Comparison of ENCODE assay signal across 31 mouse cellular contexts in genomic region chr14:120265886-120266285, GRCm38 (mm10).
"Had no signal": no experiment of that assay in that cellular context is flagged by ENCODE, and none has a peak within 500 bp of the region (broad histone marks: within the 10 kb centered on the region; RNA-seq: fewer than 3 reads in every experiment).

No protein-coding gene starts in this region.

- H3K9ac ChIP-seq: limb, embryonic 12.5 days; limb, embryonic 13.5 days; limb, embryonic 15.5 days; liver, embryonic 12.5 days; liver, embryonic 13.5 days; liver, embryonic 14.5 days; liver, embryonic 15.5 days; liver, postnatal 0 days; lung, embryonic 14.5 days; lung, embryonic 15.5 days; midbrain, embryonic 12.5 days; midbrain, embryonic 13.5 days; neural tube, embryonic 12.5 days; neural tube, embryonic 13.5 days had no signal

- DNase-seq: left cerebral cortex, postnatal 4 days; liver, embryonic 13.5 days; liver, postnatal 0 days; lung, adult 18-20 months; lung, adult 2 months; lung, embryonic 14.5 days; lung, postnatal 10 days; lung, postnatal 14 days; lung, postnatal 36 days; lung, postnatal 4 days; midbrain, embryonic 14.5 days had no signal

- H3K27ac ChIP-seq: left cerebral cortex, adult 2 months; limb, embryonic 10.5 days; limb, embryonic 12.5 days; limb, embryonic 13.5 days; limb, embryonic 15.5 days; liver, embryonic 12.5 days; liver, embryonic 13.5 days; liver, embryonic 14.5 days; liver, embryonic 15.5 days; lung, embryonic 15.5 days; macrophage; midbrain, embryonic 10.5 days; midbrain, embryonic 12.5 days; midbrain, embryonic 13.5 days; neural tube, embryonic 12.5 days; neural tube, embryonic 13.5 days had no signal

- H3K9me3 ChIP-seq: limb, embryonic 10.5 days; limb, embryonic 12.5 days; limb, embryonic 13.5 days; limb, embryonic 15.5 days; liver, embryonic 12.5 days; liver, embryonic 13.5 days; liver, embryonic 15.5 days; lung, embryonic 15.5 days; megakaryocyte, embryonic 14.5 days; midbrain, embryonic 10.5 days; midbrain, embryonic 12.5 days; midbrain, embryonic 13.5 days; neural tube, embryonic 12.5 days; neural tube, embryonic 13.5 days had no signal

- ATAC-seq: liver, embryonic 12.5 days; liver, postnatal 0 days; lung, postnatal 0 days; midbrain, embryonic 13.5 days; midbrain, embryonic 16.5 days had no signal

- H3K4me3 ChIP-seq: left cerebral cortex, adult 2 months; limb, embryonic 10.5 days; limb, embryonic 12.5 days; limb, embryonic 13.5 days; limb, embryonic 15.5 days; liver, embryonic 12.5 days; liver, embryonic 13.5 days; liver, embryonic 15.5 days; lung, embryonic 15.5 days; megakaryocyte, embryonic 14.5 days; midbrain, embryonic 10.5 days; midbrain, embryonic 12.5 days; midbrain, embryonic 13.5 days; myocyte; neural tube, embryonic 12.5 days; neural tube, embryonic 13.5 days had no signal

- H3K36me3 ChIP-seq: limb, embryonic 10.5 days; limb, embryonic 12.5 days; limb, embryonic 13.5 days; limb, embryonic 15.5 days; liver, embryonic 12.5 days; liver, embryonic 13.5 days; liver, embryonic 15.5 days; lung, embryonic 15.5 days; midbrain, embryonic 10.5 days; midbrain, embryonic 12.5 days; midbrain, embryonic 13.5 days; neural tube, embryonic 12.5 days; neural tube, embryonic 13.5 days had no signal

- H3K4me2 ChIP-seq: limb, embryonic 12.5 days; limb, embryonic 13.5 days; limb, embryonic 15.5 days; liver, embryonic 11.5 days; liver, embryonic 12.5 days; liver, embryonic 13.5 days; liver, embryonic 15.5 days; lung, embryonic 14.5 days; lung, embryonic 15.5 days; midbrain, embryonic 12.5 days; midbrain, embryonic 13.5 days; neural tube, embryonic 12.5 days; neural tube, embryonic 13.5 days had no signal

- H3K4me1 ChIP-seq: limb, embryonic 10.5 days; limb, embryonic 12.5 days; limb, embryonic 13.5 days; limb, embryonic 15.5 days; lung, embryonic 15.5 days; midbrain, embryonic 10.5 days; midbrain, embryonic 12.5 days; midbrain, embryonic 13.5 days; neural tube, embryonic 12.5 days; neural tube, embryonic 13.5 days had no signal

- H3K27me3 ChIP-seq: limb, embryonic 12.5 days; limb, embryonic 13.5 days; limb, embryonic 15.5 days; liver, embryonic 12.5 days; liver, embryonic 13.5 days; liver, embryonic 15.5 days; lung, embryonic 15.5 days; megakaryocyte, embryonic 14.5 days; midbrain, embryonic 12.5 days; midbrain, embryonic 13.5 days; neural tube, embryonic 12.5 days; neural tube, embryonic 13.5 days had no signal
